Mouse (Mus musculus): ENCODE results near the gene Ptprq.

Gene Ptprq

DNA sequence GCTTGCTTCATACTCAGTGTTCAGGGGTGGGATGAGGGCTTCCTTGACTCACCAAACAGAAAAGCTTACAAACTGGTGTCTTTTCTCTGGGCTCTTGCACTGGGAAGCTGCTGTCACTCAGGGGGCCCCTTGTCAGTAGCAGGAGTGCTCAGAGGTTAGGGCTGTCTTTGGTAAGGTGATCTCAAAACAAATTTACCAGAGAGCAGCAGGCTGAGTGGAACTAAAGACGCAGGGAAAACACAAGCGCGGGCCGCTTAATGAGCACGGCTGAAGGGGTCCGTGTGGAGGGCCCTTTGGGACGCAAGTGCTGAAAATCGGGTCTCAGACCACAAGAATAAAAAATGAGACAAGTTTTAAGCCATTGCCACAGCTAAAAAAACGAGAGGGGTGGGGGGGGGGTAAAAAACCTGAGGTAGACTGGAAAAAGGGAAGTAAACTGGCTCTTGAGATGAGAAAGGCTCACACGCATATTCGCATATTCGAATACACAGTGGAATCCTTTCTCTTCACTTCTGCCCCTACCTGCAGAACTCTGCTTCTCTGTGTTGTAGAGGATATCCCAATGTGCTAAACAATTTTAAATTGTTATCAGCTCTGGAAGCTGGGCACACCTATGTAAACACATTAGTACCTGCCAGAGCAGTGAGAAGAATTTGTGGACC, 231.1 kb downstream of the Ptprq start:
- DNase-seq (ENCODE audit: low spot score) = no peak

DNA sequence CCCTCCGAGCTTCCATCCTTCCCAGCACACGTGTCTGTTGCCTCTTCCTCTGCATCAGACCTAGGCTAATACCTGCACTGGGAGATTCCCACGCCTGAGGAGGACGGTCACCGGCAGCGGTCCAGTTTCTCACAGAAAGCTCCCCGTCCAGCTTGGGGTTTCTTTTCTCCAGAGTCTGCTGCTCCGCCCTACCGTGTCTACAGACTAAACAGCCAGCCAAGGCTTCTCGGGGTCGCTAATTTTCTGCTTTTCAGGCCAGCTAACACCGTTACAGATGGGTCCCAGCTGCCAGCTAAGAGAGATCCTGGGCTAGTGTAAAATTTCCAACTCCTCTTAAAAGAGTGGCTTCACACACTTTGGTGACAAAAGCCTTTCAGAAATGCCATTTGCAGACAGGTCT, 233.1 kb downstream of the Ptprq start:
- DNase-seq (ENCODE audit: low spot score) = no peak

DNA sequence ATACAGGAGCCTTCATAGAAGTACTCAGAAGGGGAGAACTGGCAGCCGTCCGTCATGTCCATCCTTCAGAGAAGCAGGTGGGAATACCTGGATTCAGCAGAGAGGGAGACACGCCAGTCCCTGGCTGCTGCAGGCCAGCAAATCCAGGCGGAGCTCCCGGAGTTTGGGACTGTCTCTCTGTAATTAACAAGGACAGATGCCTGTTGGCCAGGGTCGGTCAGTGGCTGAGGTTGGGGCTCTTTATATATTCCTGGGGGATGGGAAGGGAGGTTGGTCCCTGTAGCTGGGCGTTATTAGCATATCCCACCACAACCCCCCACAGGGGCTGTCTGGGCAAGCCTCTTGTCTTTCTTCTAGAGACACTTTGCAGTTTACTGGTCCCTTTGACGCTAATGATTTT, 234.0 kb downstream of the Ptprq start, which contains the start of gene Myf5:
Gene Myf5 (minus strand): TSS at position 265 of the 400 bp plus-strand sequence.
- no peak for DNase-seq (ENCODE audit: low spot score)

DNA sequence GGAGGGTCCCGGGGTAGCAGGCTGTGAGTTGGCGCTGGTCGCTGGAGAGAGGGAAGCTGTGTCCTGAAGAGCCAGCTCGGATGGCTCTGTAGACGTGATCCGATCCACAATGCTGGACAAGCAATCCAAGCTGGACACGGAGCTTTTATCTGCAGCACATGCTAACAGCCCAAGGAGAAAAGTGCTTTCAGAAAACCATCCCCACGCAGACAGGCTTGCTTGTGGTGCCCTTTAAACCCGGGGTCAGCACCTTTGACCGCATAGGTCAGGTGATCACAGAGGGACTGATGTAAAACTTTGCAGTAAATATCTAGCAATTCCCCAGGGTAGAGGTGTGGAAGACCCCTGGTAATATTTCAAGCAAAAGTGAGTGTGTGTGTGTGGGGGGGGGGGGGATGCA, 235.8 kb downstream of the Ptprq start:
- DNase-seq (ENCODE audit: low spot score) = peak; percentile 66

DNA sequence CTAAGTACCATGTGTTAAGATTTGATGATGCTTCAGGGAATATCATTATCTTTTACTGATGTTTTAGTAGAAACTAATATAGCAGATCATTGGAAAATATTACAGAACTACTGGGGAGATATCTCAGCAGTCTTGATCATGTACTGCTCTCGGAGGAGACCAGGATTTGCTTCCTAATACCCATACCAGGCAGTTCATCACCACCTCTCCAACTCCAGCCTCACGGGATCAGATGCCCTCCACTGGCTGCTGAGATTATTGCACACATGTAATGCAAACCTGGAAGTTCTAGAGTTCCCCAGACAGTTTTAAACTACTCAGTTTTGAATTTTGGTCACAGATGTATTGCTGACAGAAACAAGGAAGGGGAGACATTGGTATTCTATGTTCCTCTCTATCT, 246.4 kb downstream of the Ptprq start:
- DNase-seq (ENCODE audit: low spot score) = no peak

DNA sequence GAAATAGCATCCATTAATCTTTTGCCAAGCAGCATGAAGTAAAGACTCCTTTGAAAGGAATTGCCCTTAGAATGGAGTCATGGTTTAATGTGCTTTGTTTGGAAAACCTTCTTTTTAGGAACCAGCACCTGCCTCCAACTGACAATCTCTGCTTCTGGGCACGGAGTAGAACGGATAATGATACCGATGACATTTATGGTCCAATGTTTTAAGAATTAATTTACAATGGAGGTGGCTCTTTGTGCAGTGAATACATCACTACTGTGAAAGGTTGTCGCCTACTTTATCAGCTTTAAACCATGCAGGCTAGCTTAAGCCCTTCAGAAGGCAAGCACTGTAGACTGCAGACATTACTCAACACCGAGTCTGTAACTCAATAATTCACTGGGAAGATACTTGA, 248.1 kb downstream of the Ptprq start:
- DNase-seq (ENCODE audit: low spot score) = no peak

DNA sequence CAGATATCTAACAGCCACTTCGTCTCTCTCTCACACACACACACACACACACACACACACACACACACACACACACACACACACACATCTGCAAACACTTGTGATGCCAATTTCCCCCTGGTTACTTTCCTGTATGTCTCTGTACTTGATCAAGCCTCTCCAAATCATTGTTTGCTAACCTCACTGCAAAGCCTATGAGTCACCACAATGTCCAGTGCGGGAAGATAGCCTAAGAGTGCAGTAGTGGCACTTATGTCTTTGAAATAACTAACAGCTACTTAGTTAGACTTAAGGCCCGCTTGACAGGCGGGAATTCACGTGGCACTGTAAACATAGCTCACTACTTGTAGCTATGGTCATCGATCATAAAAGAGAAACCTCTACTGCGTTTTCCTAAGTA, 252.0 kb downstream of the Ptprq start:
- DNase-seq (ENCODE audit: low spot score) = no peak
